Mouse (Mus musculus) MN1 (cell line): ENCODE results near the gene Sap30l.
"Not testable (repeated sequence)": the region's sequence is repeated elsewhere in the genome, so short reads cannot be mapped to it uniquely, and the experiment has no call there.

Experiments
- DNase-seq: peaks from one replicate; pipeline ENCODE4 v3.0.0-alpha.2; 2016; ENCODE audit warnings: low spot score

The Sap30l gene

GRCm38 (mm10) chr11:57800266-57800951 lies 1.0 kb upstream of the Sap30l start:
- DNase-seq: no peak

- peak; percentile 70 for DNase-seq
Observed at GRCm38 (mm10) chr11:57801766-57802510, 501 bp downstream of the Sap30l start.

- peak; percentile 61 for DNase-seq
Observed at GRCm38 (mm10) chr11:57802511-57802870, 1.1 kb downstream of the Sap30l start.

GRCm38 (mm10) chr11:57805047-57805446 lies 3.6 kb downstream of the Sap30l start:
- peak; percentile 57 for DNase-seq

GRCm38 (mm10) chr11:57809017-57809731 lies 7.7 kb downstream of the Sap30l start:
- DNase-seq: peak; percentile 92

GRCm38 (mm10) chr11:57809732-57810098 lies 8.3 kb downstream of the Sap30l start:
- DNase-seq: no peak

- DNase-seq: no peak
Observed at GRCm38 (mm10) chr11:57811006-57811405, 9.6 kb downstream of the Sap30l start.

GRCm38 (mm10) chr11:57812212-57812611 lies 10.8 kb downstream of the Sap30l start:
- no peak for DNase-seq

GRCm38 (mm10) chr11:57813641-57814040 lies 12.2 kb downstream of the Sap30l start:
- DNase-seq: no peak

- DNase-seq: no peak
Observed at GRCm38 (mm10) chr11:57818189-57818588, 16.8 kb downstream of the Sap30l start.

GRCm38 (mm10) chr11:57819999-57820581 lies 18.7 kb downstream of the Sap30l start:
- DNase-seq: peak; percentile 87

GRCm38 (mm10) chr11:57823159-57823558 lies 21.7 kb downstream of the Sap30l start:
- DNase-seq: not testable (repeated sequence)

GRCm38 (mm10) chr11:57823714-57824113 lies 22.3 kb downstream of the Sap30l start:
- DNase-seq: peak; percentile 64

GRCm38 (mm10) chr11:57825234-57825633 lies 23.8 kb downstream of the Sap30l start:
- not testable (repeated sequence) for DNase-seq

- no peak for DNase-seq
Observed at GRCm38 (mm10) chr11:57827048-57827914, 25.8 kb downstream of the Sap30l start.

GRCm38 (mm10) chr11:57827915-57828545 lies 26.6 kb downstream of the Sap30l start:
- no peak for DNase-seq

GRCm38 (mm10) chr11:57828955-57829870 lies 27.8 kb downstream of the Sap30l start:
- no peak for DNase-seq

GRCm38 (mm10) chr11:57829871-57830775 lies 28.7 kb downstream of the Sap30l start:
- no peak for DNase-seq

- no peak for DNase-seq
Observed at GRCm38 (mm10) chr11:57831281-57831781, 29.9 kb downstream of the Sap30l start.
